Mouse (Mus musculus): ENCODE data around the gene Gprc5c. TPM values are rescaled to one million over a fixed set of nuclear protein-coding genes. Genes with fewer than 3 reads are reported as not detected.
A peak's percentile ranks its signal among the peaks of the same experiment; 100 is the strongest.

Gene Gprc5c
- polyA plus RNA-seq, 1 experiment: 7.4 TPM

DNA sequence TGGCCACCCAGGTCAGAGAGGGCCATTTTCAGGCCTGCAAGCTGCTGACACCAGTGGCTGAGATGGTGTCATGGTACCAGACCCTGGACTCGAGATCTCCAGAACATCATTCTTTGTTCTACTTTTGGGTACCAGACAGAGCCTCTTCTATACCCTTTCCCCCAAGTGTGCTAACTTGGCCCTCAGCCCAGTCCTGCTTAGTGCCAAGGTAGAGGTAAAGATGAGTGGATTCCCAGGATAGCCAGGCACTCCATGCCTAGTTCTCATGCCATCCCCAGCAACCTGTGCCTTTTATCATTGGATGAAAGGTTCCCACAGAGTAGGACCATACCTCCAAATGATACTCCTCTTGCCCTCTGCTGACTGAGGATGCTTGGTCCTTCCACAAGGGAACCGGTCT is 20.6 kb downstream of the Gprc5c start:
- no peak for DNase-seq (ENCODE audit: low read depth)
- TF ChIP-seq POLR2A (IDR thresholded peaks at IDR 0.05; ENCODE audit: borderline replicate concordance, extremely low read depth, insufficient read depth, insufficient read length, poor library complexity, severe bottlenecking): no peak
- TF ChIP-seq CTCF (IDR thresholded peaks at IDR 0.05; ENCODE audit: borderline replicate concordance, extremely low read depth, insufficient read depth, insufficient read length): no peak

DNA sequence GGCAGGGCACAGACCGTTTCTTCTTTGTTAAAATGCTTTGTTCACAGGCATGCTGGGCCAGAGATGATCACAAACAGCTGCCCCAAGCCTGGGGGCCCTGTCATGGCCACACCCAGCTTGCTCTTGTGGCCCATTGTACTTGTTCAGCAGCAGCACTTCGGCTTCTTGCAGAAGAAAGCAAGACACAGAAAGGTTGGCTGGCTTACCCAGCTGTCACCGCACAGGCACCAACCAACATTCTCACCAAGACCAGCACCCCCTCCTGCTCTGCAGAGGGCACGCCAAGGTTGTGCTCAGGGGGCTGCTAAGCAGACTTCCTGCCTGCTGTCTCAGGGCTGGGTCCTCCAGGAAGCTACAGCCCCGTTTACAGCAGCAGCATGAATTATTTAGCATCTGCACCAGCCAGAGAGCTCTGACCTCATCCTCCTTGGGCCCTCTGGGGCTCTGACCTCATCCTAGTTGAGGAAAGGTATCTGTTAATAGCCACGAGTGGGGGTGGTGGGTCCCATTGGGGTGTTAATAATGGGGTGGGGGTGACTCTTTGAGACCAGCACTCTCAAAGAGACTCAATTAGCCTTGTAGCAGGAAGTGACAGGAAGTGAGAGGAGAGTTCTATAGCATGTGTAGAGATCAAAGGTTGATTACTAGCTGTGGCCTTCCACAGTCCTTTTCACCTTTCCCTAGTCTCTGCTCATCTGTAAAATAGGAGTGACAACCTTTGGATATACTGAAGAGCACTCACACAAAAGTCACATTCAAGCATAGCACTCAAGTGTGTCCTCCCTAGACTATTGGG is 22.3 kb downstream of the Gprc5c start:
- TF ChIP-seq POLR2A (IDR thresholded peaks at IDR 0.05; ENCODE audit: borderline replicate concordance, extremely low read depth, insufficient read depth, insufficient read length, poor library complexity, severe bottlenecking) (no peak), CTCF (IDR thresholded peaks at IDR 0.05; ENCODE audit: borderline replicate concordance, extremely low read depth, insufficient read depth, insufficient read length) (no peak)
- DNase-seq (ENCODE audit: low read depth): peak; percentile 40

DNA sequence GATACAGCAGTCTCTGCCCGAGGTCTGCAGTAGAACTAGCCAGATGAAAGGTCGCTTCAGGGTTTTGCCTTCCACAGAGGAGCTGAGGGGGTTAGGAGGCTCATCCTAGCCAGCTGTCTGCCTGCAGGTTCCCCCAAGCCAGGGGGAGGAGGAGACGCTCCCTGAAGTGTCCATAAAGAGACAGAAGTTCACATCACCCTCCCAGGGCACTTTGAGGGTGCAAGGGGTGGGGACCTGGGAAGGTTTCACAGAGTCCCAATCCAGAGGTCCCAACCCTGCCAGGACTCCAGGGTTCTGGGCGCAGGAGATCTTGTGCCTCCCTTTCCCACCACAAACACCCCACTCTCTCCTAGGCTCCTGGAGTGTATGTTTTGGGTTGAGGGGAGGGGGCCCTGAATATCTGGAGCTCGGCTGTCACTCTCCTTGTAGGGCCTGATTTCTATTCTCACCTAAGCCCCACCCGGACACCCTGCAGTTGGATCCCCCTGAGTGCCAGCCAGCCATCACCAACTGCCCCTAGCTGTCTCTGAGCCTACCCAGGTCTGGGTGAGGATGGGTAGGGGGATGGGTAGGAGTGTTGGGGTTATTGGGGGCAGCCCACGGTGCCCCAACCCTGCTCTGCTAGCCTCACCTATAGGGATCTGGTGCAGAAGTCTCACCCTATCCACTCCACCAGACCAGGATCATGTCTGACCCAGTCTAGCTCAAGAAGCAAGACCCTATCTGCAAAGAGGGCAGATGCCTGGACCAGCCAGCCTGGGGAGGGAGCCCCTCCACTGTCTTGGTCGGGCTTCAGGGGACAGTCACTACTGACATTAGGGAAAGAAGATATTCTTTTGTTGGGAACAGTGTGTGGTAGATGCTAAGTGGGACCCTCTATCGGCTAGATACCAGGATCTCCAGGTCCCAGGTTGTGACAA is 23.5 kb downstream of the Gprc5c start:
- DNase-seq (ENCODE audit: low read depth): no peak
- TF ChIP-seq POLR2A (IDR thresholded peaks at IDR 0.05; ENCODE audit: borderline replicate concordance, extremely low read depth, insufficient read depth, insufficient read length, poor library complexity, severe bottlenecking) (no peak), CTCF (IDR thresholded peaks at IDR 0.05; ENCODE audit: borderline replicate concordance, extremely low read depth, insufficient read depth, insufficient read length) (no peak)

DNA sequence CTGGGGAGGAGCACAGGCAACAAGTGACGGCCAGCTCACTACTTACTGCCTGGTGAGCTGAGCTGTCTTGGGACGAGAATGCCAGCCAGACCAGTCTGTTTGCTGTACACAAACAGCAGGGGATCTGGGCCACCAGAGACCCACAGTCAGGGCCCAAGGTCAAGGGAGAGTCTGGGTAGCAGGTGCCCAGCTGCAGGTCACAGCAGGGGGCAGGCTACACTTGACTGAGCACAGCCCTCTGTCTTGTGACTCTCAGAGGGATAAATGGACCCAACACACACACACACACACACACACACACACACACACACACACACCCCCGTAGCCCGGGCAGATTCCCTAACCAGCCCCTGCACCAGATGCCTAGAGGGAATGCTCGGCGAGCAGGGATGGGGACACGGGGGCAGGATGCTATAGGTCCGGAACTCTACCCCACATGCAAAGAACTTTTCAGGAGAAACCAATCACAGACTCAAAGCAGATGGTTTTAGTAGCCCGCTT is 24.4 kb downstream of the Gprc5c start:
- DNase-seq (ENCODE audit: low read depth): no peak

DNA sequence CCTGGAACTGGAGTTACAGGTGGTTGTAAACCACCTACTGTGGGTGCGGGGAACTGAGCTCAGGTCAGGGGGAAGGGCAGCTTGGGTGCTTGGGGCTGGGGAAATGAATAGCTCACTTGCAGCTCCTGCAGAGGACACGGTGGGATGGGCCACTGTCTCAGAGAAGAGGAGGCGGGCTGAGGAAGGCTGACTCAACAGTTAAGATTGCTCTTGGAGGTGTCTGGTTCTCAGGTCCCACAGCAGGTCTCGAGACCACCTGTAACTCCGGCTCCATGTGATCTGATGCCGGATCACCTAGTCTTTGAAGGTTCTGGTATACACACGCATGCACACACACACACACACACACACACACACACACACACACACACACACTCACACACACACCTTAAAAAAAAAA is 25.2 kb downstream of the Gprc5c start:
- TF ChIP-seq CTCF (IDR thresholded peaks at IDR 0.05; ENCODE audit: borderline replicate concordance, extremely low read depth, insufficient read depth, insufficient read length) (no peak), POLR2A (IDR thresholded peaks at IDR 0.05; ENCODE audit: borderline replicate concordance, extremely low read depth, insufficient read depth, insufficient read length, poor library complexity, severe bottlenecking) (no peak)
- no peak for DNase-seq (ENCODE audit: low read depth)

More for the DNA sequence above, 24.4 kb downstream of the Gprc5c start:
- TF ChIP-seq CTCF (IDR thresholded peaks at IDR 0.05; ENCODE audit: borderline replicate concordance, extremely low read depth, insufficient read depth, insufficient read length) (no peak), POLR2A (IDR thresholded peaks at IDR 0.05; ENCODE audit: borderline replicate concordance, extremely low read depth, insufficient read depth, insufficient read length, poor library complexity, severe bottlenecking) (no peak)

DNA sequence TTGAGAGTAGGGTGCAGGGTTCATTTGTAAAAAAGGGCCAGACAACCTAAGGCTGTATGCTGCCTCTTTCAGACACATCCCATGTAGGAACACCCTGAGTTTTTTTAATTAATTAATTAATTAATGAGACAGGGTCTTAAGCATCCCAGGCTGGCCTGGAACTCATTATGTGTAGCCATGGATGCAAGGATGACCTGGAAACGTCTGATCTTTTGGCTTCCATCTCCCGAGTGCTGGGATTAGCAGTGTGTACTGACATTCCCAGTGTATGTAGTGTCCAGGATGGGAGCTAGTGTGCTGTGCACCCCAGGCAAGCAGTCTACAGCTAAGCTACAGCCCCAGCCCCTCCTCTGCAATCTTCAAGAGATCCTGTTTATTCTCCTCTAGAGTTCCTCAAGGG is 25.7 kb downstream of the Gprc5c start:
- DNase-seq (ENCODE audit: low read depth): no peak
- TF ChIP-seq CTCF (IDR thresholded peaks at IDR 0.05; ENCODE audit: borderline replicate concordance, extremely low read depth, insufficient read depth, insufficient read length) (no peak), POLR2A (IDR thresholded peaks at IDR 0.05; ENCODE audit: borderline replicate concordance, extremely low read depth, insufficient read depth, insufficient read length, poor library complexity, severe bottlenecking) (no peak)

DNA sequence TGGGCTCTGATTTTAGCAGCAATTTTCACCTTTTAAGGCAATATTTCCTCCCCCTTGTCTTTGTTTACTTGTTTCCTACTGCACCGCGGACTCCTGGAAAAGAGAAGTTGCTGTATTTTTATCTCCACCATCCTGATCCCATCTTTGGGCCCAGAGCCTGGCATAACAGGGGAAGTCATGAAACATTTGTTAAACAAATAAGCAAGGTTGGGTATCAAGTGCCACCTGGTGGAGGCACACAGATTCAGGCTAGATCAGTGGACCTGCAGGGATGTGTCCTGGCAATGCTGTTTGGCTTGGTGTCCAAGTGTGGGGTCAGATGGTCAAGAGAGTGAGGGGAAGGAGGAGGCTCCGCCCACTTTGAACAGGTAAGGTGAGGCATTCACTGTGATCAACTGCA is 26.2 kb downstream of the Gprc5c start:
- peak; percentile 71 for DNase-seq (ENCODE audit: low read depth)
- TF ChIP-seq CTCF (IDR thresholded peaks at IDR 0.05; ENCODE audit: borderline replicate concordance, extremely low read depth, insufficient read depth, insufficient read length) (peak; percentile 68; the same call in 1 of the 2 replicates), POLR2A (IDR thresholded peaks at IDR 0.05; ENCODE audit: borderline replicate concordance, extremely low read depth, insufficient read depth, insufficient read length, poor library complexity, severe bottlenecking) (no peak)

DNA sequence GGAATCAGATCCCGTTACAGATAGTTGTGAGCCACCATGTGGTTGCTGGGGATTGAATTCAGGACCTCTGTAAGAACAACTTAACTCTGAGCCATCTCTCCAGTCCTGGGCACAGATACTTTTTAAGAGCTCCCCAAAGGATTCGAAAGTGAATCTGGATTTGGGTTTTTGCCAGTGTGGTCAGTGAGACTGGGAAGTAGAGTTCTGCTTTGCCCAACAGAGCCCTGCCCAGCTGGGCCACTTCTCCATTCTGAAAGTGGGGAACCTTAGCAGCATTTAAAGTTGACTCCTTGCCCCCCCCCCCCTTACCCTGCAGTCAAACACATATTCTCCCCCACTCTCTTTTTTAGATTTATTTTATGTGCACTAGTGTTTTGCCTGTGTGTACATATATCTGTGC is 28.7 kb downstream of the Gprc5c start:
- TF ChIP-seq CTCF (IDR thresholded peaks at IDR 0.05; ENCODE audit: borderline replicate concordance, extremely low read depth, insufficient read depth, insufficient read length) (no peak), POLR2A (IDR thresholded peaks at IDR 0.05; ENCODE audit: borderline replicate concordance, extremely low read depth, insufficient read depth, insufficient read length, poor library complexity, severe bottlenecking) (no peak)
- DNase-seq (ENCODE audit: low read depth): no peak

DNA sequence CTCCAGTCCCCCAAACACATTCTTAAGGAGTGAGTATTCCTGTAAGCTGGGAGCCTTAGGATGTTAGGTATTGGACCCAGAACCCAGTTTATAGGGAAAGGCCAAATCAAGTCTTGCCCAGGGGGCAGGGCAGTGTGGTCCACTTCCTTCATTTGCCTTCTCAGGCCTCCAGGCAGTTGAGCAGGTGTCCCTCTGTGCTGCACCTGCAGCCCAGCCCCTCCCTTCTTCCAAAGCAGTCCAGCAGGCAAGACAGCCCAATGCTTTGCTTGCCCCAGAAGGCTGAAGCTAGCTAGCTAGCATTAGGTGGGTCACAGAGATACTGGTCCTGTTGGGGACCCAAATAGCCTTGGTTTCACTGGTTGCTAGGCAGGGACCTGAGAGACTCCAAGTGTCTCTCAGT is 29.2 kb downstream of the Gprc5c start:
- no peak for DNase-seq (ENCODE audit: low read depth)
- no peak for TF ChIP-seq CTCF (IDR thresholded peaks at IDR 0.05; ENCODE audit: borderline replicate concordance, extremely low read depth, insufficient read depth, insufficient read length)
- no peak for TF ChIP-seq POLR2A (IDR thresholded peaks at IDR 0.05; ENCODE audit: borderline replicate concordance, extremely low read depth, insufficient read depth, insufficient read length, poor library complexity, severe bottlenecking)

DNA sequence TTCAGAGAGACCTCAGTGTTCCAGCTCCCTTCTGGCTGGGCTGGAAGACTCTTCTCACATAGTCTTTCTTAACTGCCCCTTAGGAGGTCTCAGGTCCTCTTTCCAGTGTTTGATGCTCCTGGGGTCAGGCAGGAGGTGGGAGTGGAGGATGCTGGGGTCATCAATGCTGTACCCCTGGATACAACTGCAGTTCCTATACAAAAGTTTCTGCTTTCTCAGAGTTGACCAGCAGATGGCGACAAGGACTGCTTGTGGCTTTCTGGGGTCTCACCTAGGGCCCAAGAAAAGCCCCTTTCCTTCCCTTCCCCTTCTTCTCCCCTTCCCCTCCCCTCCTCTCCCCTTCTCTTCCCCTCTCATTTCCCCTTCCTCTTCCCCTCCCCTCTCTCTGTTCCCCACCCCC is 29.6 kb downstream of the Gprc5c start:
- TF ChIP-seq CTCF (IDR thresholded peaks at IDR 0.05; ENCODE audit: borderline replicate concordance, extremely low read depth, insufficient read depth, insufficient read length) (peak; percentile 73), POLR2A (IDR thresholded peaks at IDR 0.05; ENCODE audit: borderline replicate concordance, extremely low read depth, insufficient read depth, insufficient read length, poor library complexity, severe bottlenecking) (no peak)
- DNase-seq (ENCODE audit: low read depth): peak; percentile 36

DNA sequence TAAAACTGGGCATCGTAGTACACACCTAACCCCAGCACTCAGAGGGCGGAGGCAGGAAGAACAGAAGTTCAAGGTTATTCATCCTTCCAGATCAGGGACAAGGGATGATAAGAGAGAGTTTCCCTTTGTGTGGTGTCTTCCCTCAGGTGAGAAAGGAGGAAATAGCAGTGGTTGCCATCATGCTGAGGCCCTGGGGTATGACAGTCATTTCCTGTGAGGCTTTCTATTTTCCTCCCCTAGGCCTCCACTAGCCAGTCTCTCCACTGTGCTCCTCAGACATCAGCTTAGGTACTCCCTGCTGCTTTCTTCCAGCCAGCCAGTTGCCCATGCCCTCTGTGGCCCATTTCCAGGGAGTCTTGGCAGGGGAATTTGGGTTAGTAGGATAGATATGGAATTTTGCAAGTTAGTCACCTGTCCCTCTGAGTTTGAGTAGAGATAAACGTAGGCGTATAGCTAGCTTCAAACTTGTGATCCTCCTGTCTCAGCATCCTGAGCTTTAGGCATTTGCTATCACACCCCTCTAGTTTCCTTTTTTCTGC is 32.4 kb downstream of the Gprc5c start:
- no peak for DNase-seq (ENCODE audit: low read depth)
- no peak for TF ChIP-seq CTCF (IDR thresholded peaks at IDR 0.05; ENCODE audit: borderline replicate concordance, extremely low read depth, insufficient read depth, insufficient read length)
- no peak for TF ChIP-seq POLR2A (IDR thresholded peaks at IDR 0.05; ENCODE audit: borderline replicate concordance, extremely low read depth, insufficient read depth, insufficient read length, poor library complexity, severe bottlenecking)
